Mouse (Mus musculus) limb, embryonic 13.5 days (tissue): ENCODE results near the gene Lca5. TPM values are rescaled to one million over a fixed set of nuclear protein-coding genes. Genes with fewer than 3 reads are reported as not detected.

ENCODE experiments used
- ATAC-seq: fragments of 200-750 bp; cut with Nextera tagmentation; 2 replicates; pipeline ENCODE4 v1.8.0; 2017; ENCODE audit warnings: low read depth, moderate number of reproducible peaks, moderate TSS enrichment; ENCODE audit not compliant: low FRiP score
- H3K27ac ChIP-seq: fragments of 300-500 bp; sonication (generic); 2 replicates; pipeline ENCODE4 v1.5.1; 2015; ENCODE audit warnings: inconsistent platforms, mild to moderate bottlenecking, moderate library complexity
- H3K27me3 ChIP-seq: fragments of 300-500 bp; sonication (generic); 2 replicates; pipeline ENCODE4 v1.6.1; 2015; ENCODE audit warnings: mild to moderate bottlenecking, inconsistent platforms
- H3K36me3 ChIP-seq: fragments of 300-500 bp; sonication (generic); 2 replicates; pipeline ENCODE4 v1.6.1; 2015; ENCODE audit warnings: inconsistent platforms, mild to moderate bottlenecking, moderate library complexity
- H3K4me1 ChIP-seq: fragments of 300-500 bp; sonication (generic); 2 replicates; pipeline ENCODE4 v1.6.1; 2015; ENCODE audit warnings: inconsistent platforms
- H3K4me2 ChIP-seq: fragments of 300-500 bp; sonication (generic); replicated peaks from 2 replicates; pipeline ENCODE4 v1.6.1; 2015; ENCODE audit warnings: inconsistent platforms, mild to moderate bottlenecking, moderate library complexity
- H3K4me3 ChIP-seq: fragments of 300-500 bp; sonication (generic); 2 replicates; pipeline ENCODE4 v1.5.1; 2015; ENCODE audit warnings: moderate library complexity, mild to moderate bottlenecking, inconsistent platforms
- H3K9ac ChIP-seq: fragments of 300-500 bp; sonication (generic); 2 replicates; pipeline ENCODE4 v1.6.1; 2015; ENCODE audit warnings: mild to moderate bottlenecking, inconsistent platforms
- H3K9me3 ChIP-seq: fragments of 300-500 bp; sonication (generic); 2 replicates; pipeline ENCODE4 v1.6.1; 2016; ENCODE audit warnings: inconsistent platforms
- WGBS: fragments of 180-500 bp; shearing (Covaris S2); methylation state at CpG from one replicate; pipeline ENCODE4 v1.1.7; 2015; 5-methylcytosine and 5-hydroxymethylcytosine counted together
- polyA plus RNA-seq: library from polyadenylated mRNA; unstranded; fragments of >200 nt; fragmentation: Nextera tagmentation; extraction: Ambion mirVana; gene quantifications from 2 replicates; pipeline ENCODE4 v1.2.1, GENCODE M21; 2015

The Lca5 gene
- polyA plus RNA-seq, 1 experiment from 2014 or later: 18.6 TPM

GRCm38 (mm10) chr9:83349905-83350304 lies 91.0 kb downstream of the Lca5 start:
- H3K9ac ChIP-seq: no peak overlapping the region
- no peak overlapping the region for H3K4me2 ChIP-seq
- WGBS: 3% methylated on average over 1 of the region's 1 CpGs
- no peaks in the 10 kb centered on the region for H3K27me3 ChIP-seq
- H3K9me3 ChIP-seq: no peaks in the 10 kb centered on the region
- ATAC-seq: no peak
- peaks cover 42% of the 10 kb centered on the region for H3K4me1 ChIP-seq
- peak overlapping the region; percentile 62; the same call in 1 of the 2 replicates for H3K27ac ChIP-seq
- no peaks in the 10 kb centered on the region for H3K36me3 ChIP-seq
- no peak overlapping the region for H3K4me3 ChIP-seq

DNA sequence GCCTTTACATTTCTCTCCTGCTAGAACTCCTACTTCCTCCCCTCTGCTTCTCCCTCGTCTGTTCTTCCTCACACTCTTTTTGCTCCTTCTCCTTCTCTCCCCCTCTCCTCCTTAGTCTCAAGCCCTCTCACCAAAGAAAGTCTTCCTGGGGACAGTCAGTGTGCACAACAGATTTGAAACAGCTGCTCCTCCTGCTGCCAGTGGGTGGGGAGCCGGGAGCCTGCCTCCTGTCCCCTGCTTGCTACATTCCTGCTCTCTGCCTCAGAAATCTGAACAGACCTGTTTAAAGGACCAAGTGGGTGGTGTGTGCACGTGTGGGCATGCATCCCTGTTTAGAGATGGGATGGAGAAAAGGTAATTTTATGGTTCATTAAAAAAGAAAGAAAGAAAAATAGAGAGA lies 91.4 kb downstream of the Lca5 start:
- H3K4me1 ChIP-seq: peaks cover 42% of the 10 kb centered on the region
- ATAC-seq: peak; percentile 55; the same call in 1 of the 2 replicates
- H3K4me3 ChIP-seq: no peak overlapping the region
- peak overlapping the region; percentile 62; the same call in 1 of the 2 replicates for H3K27ac ChIP-seq
- no peaks in the 10 kb centered on the region for H3K36me3 ChIP-seq
- H3K9ac ChIP-seq: no peak overlapping the region
- peak overlapping the region; percentile 35; the same call in 1 of the 2 replicates for H3K4me2 ChIP-seq
- H3K9me3 ChIP-seq: no peaks in the 10 kb centered on the region
- H3K27me3 ChIP-seq: no peaks in the 10 kb centered on the region
- WGBS: 2% methylated on average over 3 of the region's 3 CpGs

- H3K9me3 ChIP-seq: no peaks in the 10 kb centered on the region
- no peak for ATAC-seq
- WGBS: 91% methylated on average over 5 of the region's 5 CpGs
Observed at GRCm38 (mm10) chr9:83347521-83347920, 93.4 kb downstream of the Lca5 start.

GRCm38 (mm10) chr9:83342491-83343370 lies 98.2 kb downstream of the Lca5 start:
- Histone ChIP-seq H3K27ac (no peak overlapping the region), H3K9me3 (no peaks in the 10 kb centered on the region), H3K36me3 (no peaks in the 10 kb centered on the region), H3K4me2 (no peak overlapping the region), H3K4me3 (no peak overlapping the region), H3K4me1 (no peaks in the 10 kb centered on the region), H3K9ac (no peak overlapping the region), H3K27me3 (no peaks in the 10 kb centered on the region)
- 83% methylated on average over 7 of the region's 7 CpGs for WGBS
- ATAC-seq: no peak

More at GRCm38 (mm10) chr9:83347521-83347920, 93.4 kb downstream of the Lca5 start:
- Histone ChIP-seq H3K4me2 (no peak overlapping the region), H3K27me3 (no peaks in the 10 kb centered on the region), H3K4me3 (no peak overlapping the region), H3K27ac (no peak overlapping the region), H3K4me1 (peaks cover 37% of the 10 kb centered on the region), H3K9ac (no peak overlapping the region), H3K36me3 (no peaks in the 10 kb centered on the region)

Other genes starting within 250 kb of the Lca5 start
- gene Sh3bgrl2, start 107.2 kb upstream of the Lca5 start, polyA plus RNA-seq: 7.7 and 8.5 TPM in 2 replicates